ENCODE assay signal across 9 mouse cellular contexts in genomic region chr19:4810309-4810708, GRCm38 (mm10). TPM values are rescaled to one million over a fixed set of nuclear protein-coding genes. Genes with fewer than 3 reads are reported as not detected.
DNase-seq lines count a peak whose midpoint lies in the region; ATAC-seq and TF ChIP-seq lines count a peak whose summit lies in the region.
"Had no signal": no experiment of that assay in that cellular context is flagged by ENCODE, and none has a peak within 500 bp of the region (broad histone marks: within the 10 kb centered on the region; RNA-seq: fewer than 3 reads in every experiment).

No protein-coding gene starts in this region.

- ATAC-seq in heart, postnatal 0 days (ENCODE audit: insufficient read depth, low read depth), result no peak
- ATAC-seq in midbrain, embryonic 12.5 days (ENCODE audit: low FRiP score, low read depth), result no peak

- TF ChIP-seq CTCF in heart, postnatal 0 days (IDR thresholded peaks at IDR 0.05; ENCODE audit: low read depth), result no peak
- no peak for TF ChIP-seq CTCF in MEL (IDR thresholded peaks at IDR 0.05 in 2 of 3, conservative IDR thresholded peaks at IDR 0.05 in 1 of 3; ENCODE audit: control insufficient read depth in 1 of 3, insufficient read depth in 1 of 3, low read depth in 2 of 3, low read length in 3 of 3, poor library complexity in 1 of 3, severe bottlenecking in 1 of 3)

- no peak for DNase-seq in heart, postnatal 0 days (ENCODE audit: low spot score)
- DNase-seq in heart, adult 8-10 months (ENCODE audit: low spot score), result no peak
- peak; percentile 32 for DNase-seq in MEL (ENCODE audit: low read depth, low spot score)
- DNase-seq in hindbrain, embryonic 10.5 days (ENCODE audit: low spot score), result no peak
- DNase-seq in right cerebral cortex, postnatal 36 days (ENCODE audit: low spot score in 2 of 2), result no peak
- no peak for DNase-seq in adrenal gland, adult 8-10 months
- DNase-seq in thymus, adult 18-20 months, result no peak

- H3K27ac ChIP-seq in heart, postnatal 0 days (ENCODE audit: low read depth), result peak overlapping the region; percentile 93
- H3K27ac ChIP-seq in MEL (ENCODE audit: control insufficient read depth, low read depth, low read length), result no peak overlapping the region
- peak overlapping the region; percentile 95 for H3K27ac ChIP-seq in hindbrain, embryonic 10.5 days
- peak overlapping the region; percentile 91; the same call in 1 of the 2 replicates for H3K27ac ChIP-seq in midbrain, embryonic 12.5 days (replicated peaks)

- no peaks in the 10 kb centered on the region for H3K9me3 ChIP-seq in heart, postnatal 0 days (replicated peaks; ENCODE audit: control insufficient read depth, low read length)
- no peaks in the 10 kb centered on the region for H3K9me3 ChIP-seq in MEL (replicated peaks; ENCODE audit: insufficient read depth, low read length)
- no peaks in the 10 kb centered on the region; the same call in 1 of the 2 replicates for H3K9me3 ChIP-seq in hindbrain, embryonic 10.5 days
- H3K9me3 ChIP-seq in midbrain, embryonic 12.5 days, result no peaks in the 10 kb centered on the region

- no peaks in the 10 kb centered on the region for H3K36me3 ChIP-seq in heart, postnatal 0 days (replicated peaks; ENCODE audit: control insufficient read depth, insufficient read depth, low read length)
- peaks cover 5 to 35% of the 10 kb centered on the region in 2 experiments for H3K36me3 ChIP-seq in MEL (ENCODE audit: control insufficient read depth in 1 of 2, insufficient read depth in 2 of 2, low read length in 2 of 2)
- peaks cover 12% of the 10 kb centered on the region for H3K36me3 ChIP-seq in hindbrain, embryonic 10.5 days
- H3K36me3 ChIP-seq in midbrain, embryonic 12.5 days, result no peaks in the 10 kb centered on the region

- peak overlapping the region; percentile 77 for H3K4me3 ChIP-seq in heart, postnatal 0 days (ENCODE audit: low read depth, low read length)
- H3K4me3 ChIP-seq in MEL (ENCODE audit: control insufficient read depth in 1 of 2, insufficient read depth in 1 of 2, low read depth in 2 of 2, low read length in 2 of 2), result peak overlapping the region; percentile 67 to 68
- peak overlapping the region; percentile 71 for H3K4me3 ChIP-seq in hindbrain, embryonic 10.5 days
- H3K4me3 ChIP-seq in midbrain, embryonic 12.5 days, result peak overlapping the region; percentile 87

- H3K4me1 ChIP-seq in heart, postnatal 0 days (ENCODE audit: control insufficient read depth, insufficient read depth), result peaks cover 18% of the 10 kb centered on the region
- peaks cover 0 to 4% of the 10 kb centered on the region in 2 experiments; a peak in 3 of 4 replicates for H3K4me1 ChIP-seq in MEL (ENCODE audit: control insufficient read depth in 1 of 2, insufficient read depth in 2 of 2, low read length in 2 of 2)
- H3K4me1 ChIP-seq in hindbrain, embryonic 10.5 days (replicated peaks), result peaks cover 27% of the 10 kb centered on the region
- peaks cover 22% of the 10 kb centered on the region for H3K4me1 ChIP-seq in midbrain, embryonic 12.5 days

- no peaks in the 10 kb centered on the region for H3K27me3 ChIP-seq in heart, postnatal 0 days (ENCODE audit: control insufficient read depth, insufficient read depth, low read length)
- H3K27me3 ChIP-seq in MEL (ENCODE audit: control insufficient read depth in 1 of 2, insufficient read depth in 2 of 2, low read length in 2 of 2), result no peaks in the 10 kb centered on the region
- no peaks in the 10 kb centered on the region for H3K27me3 ChIP-seq in hindbrain, embryonic 10.5 days (ENCODE audit: insufficient read depth, poor library complexity, severe bottlenecking)
- no peaks in the 10 kb centered on the region for H3K27me3 ChIP-seq in midbrain, embryonic 12.5 days

- H3K9ac ChIP-seq in heart, postnatal 0 days (replicated peaks; ENCODE audit: low read depth, low read length), result peak overlapping the region; percentile 70
- H3K9ac ChIP-seq in MEL (ENCODE audit: control insufficient read depth, low read depth, low read length, poor library complexity, severe bottlenecking), result peak overlapping the region; percentile 88
- H3K9ac ChIP-seq in midbrain, embryonic 12.5 days (replicated peaks), result peak overlapping the region; percentile 83

- TF ChIP-seq EP300 in heart, postnatal 0 days (IDR thresholded peaks at IDR 0.05; ENCODE audit: low read depth), result no peak
- no peak for TF ChIP-seq EP300 in MEL (IDR thresholded peaks at IDR 0.05; ENCODE audit: low read depth in 1 of 2, low read length in 2 of 2)

- H3K79me2 ChIP-seq in MEL (ENCODE audit: control insufficient read depth, insufficient read depth, low read length, poor library complexity), result peaks cover 63% of the 10 kb centered on the region

- TF ChIP-seq POLR2A in MEL (IDR thresholded peaks at IDR 0.05; ENCODE audit: control insufficient read depth in 1 of 2, insufficient read depth in 1 of 2, low read depth in 1 of 2, low read length in 2 of 2, poor library complexity in 1 of 2), result no peak

- no peak for TF ChIP-seq RAD21 in MEL (IDR thresholded peaks at IDR 0.05; ENCODE audit: low read depth, low read length)

- under 1% methylated on average over 14 of the region's 14 CpGs for WGBS in heart, postnatal 0 days
- under 1% methylated on average over 14 of the region's 14 CpGs for WGBS in hindbrain, embryonic 10.5 days
- WGBS in midbrain, embryonic 12.5 days, result 0% methylated on average over 14 of the region's 14 CpGs

- peak overlapping the region; percentile 99 for H3K4me2 ChIP-seq in heart, postnatal 0 days (ENCODE audit: low read depth, low read length)
- H3K4me2 ChIP-seq in midbrain, embryonic 12.5 days (replicated peaks), result peak overlapping the region; percentile 95

TF ChIP-seq in MEL, 35 proteins besides CTCF, POLR2A, EP300 and RAD21:
- TF ChIP-seq ZNF384 (IDR thresholded peaks at IDR 0.05; ENCODE audit: low read depth, low read length) (no peak), CHD1 (IDR thresholded peaks at IDR 0.05; ENCODE audit: low read depth, low read length) (peak; percentile 66; the same call in 1 of the 2 replicates), MYB (IDR thresholded peaks at IDR 0.05; ENCODE audit: low read depth, low read length) (no peak)

RNA-seq across cellular contexts. Expression of gene Gm21992, which starts 1.1 kb away (rescaled TPM):
- 3.7 and 12.4 TPM in 2 replicates for total RNA-seq in heart, postnatal 0 days (2014; rRNA removed; ENCODE audit: low replicate concordance)
- 17.6 and 21.6 TPM in 2 replicates for polyA plus RNA-seq in heart, postnatal 0 days (2015; fragmentation: Nextera tagmentation; extraction: Ambion mirVana)
- 10 to 100 TPM; 10.8 to 23.0 (median 16.2) TPM for total RNA-seq in heart, adult 8-10 months (2022)
- 10.6 and 10.8 TPM in 2 replicates for total RNA-seq in MEL (2012; rRNA removed)
- polyA plus RNA-seq in MEL (2012; ENCODE audit: insufficient read depth in 1 of 2, insufficient read length in 2 of 2, low read depth in 1 of 2, low replicate concordance in 2 of 2, missing spikeins in 1 of 2), result 10 to 100 TPM in 1 of 2 experiments, not detected in 1; 21.9 TPM
- polyA plus RNA-seq in hindbrain, embryonic 10.5 days (2016; fragmentation: Nextera tagmentation; extraction: Ambion mirVana), result 26.7 and 30.0 TPM in 2 replicates
- 47.3 and 50.1 TPM in 2 replicates for polyA plus RNA-seq in midbrain, embryonic 12.5 days (2016; fragmentation: Nextera tagmentation; extraction: Ambion mirVana)
- total RNA-seq in adrenal gland, adult 8-10 months (2022), result 10 to 100 TPM; 20.7 to 31.8 (median 24.4) TPM

RNA-seq across cellular contexts. Expression of gene Rbm14, which starts 1.1 kb away (rescaled TPM):
- total RNA-seq in heart, postnatal 0 days (2014; rRNA removed; ENCODE audit: low replicate concordance), result 25.3 and 28.1 TPM in 2 replicates
- polyA plus RNA-seq in heart, postnatal 0 days (2015; fragmentation: Nextera tagmentation; extraction: Ambion mirVana), result 21.2 and 24.9 TPM in 2 replicates
- 10 to 100 TPM; 16.4 to 23.3 (median 17.3) TPM for total RNA-seq in heart, adult 8-10 months (2022)
- total RNA-seq in MEL (2012; rRNA removed), result 44.7 and 49.0 TPM in 2 replicates
- polyA plus RNA-seq in MEL (2012; ENCODE audit: insufficient read depth in 1 of 2, insufficient read length in 2 of 2, low read depth in 1 of 2, low replicate concordance in 2 of 2, missing spikeins in 1 of 2), result 10 to 100 TPM in 1 of 2 experiments, not detected in 1; 82.3 TPM
- 126 and 130 TPM in 2 replicates for polyA plus RNA-seq in hindbrain, embryonic 10.5 days (2016; fragmentation: Nextera tagmentation; extraction: Ambion mirVana)
- polyA plus RNA-seq in midbrain, embryonic 12.5 days (2016; fragmentation: Nextera tagmentation; extraction: Ambion mirVana), result 108 and 111 TPM in 2 replicates
- total RNA-seq in adrenal gland, adult 8-10 months (2022), result 10 to 100 TPM; 43.7 to 64.6 (median 53.9) TPM

RNA-seq across cellular contexts. Expression of gene Rbm4, which starts 16.6 kb away (rescaled TPM):
- total RNA-seq in heart, postnatal 0 days (2014; rRNA removed; ENCODE audit: low replicate concordance), result 63.4 and 75.1 TPM in 2 replicates
- 40.8 and 43.9 TPM in 2 replicates for polyA plus RNA-seq in heart, postnatal 0 days (2015; fragmentation: Nextera tagmentation; extraction: Ambion mirVana)
- total RNA-seq in heart, adult 8-10 months (2022), result 10 to 100 TPM; 38.2 to 44.5 (median 43.4) TPM
- total RNA-seq in MEL (2012; rRNA removed), result 51.6 and 57.1 TPM in 2 replicates
- 10 to 100 TPM in 1 of 2 experiments, not detected in 1; 31.4 TPM for polyA plus RNA-seq in MEL (2012; ENCODE audit: insufficient read depth in 1 of 2, insufficient read length in 2 of 2, low read depth in 1 of 2, low replicate concordance in 2 of 2, missing spikeins in 1 of 2)
- polyA plus RNA-seq in hindbrain, embryonic 10.5 days (2016; fragmentation: Nextera tagmentation; extraction: Ambion mirVana), result 104 and 106 TPM in 2 replicates
- 86.0 and 94.7 TPM in 2 replicates for polyA plus RNA-seq in midbrain, embryonic 12.5 days (2016; fragmentation: Nextera tagmentation; extraction: Ambion mirVana)
- 10 to 100 TPM; 54.0 to 83.2 (median 62.0) TPM for total RNA-seq in adrenal gland, adult 8-10 months (2022)

RNA-seq across cellular contexts. Expression of gene Ccs, which starts 28.8 kb away (rescaled TPM):
- 23.2 and 58.6 TPM in 2 replicates for total RNA-seq in heart, postnatal 0 days (2014; rRNA removed; ENCODE audit: low replicate concordance)
- polyA plus RNA-seq in heart, postnatal 0 days (2015; fragmentation: Nextera tagmentation; extraction: Ambion mirVana), result 41.8 and 42.1 TPM in 2 replicates
- 10 to 100 TPM; 22.2 to 32.1 (median 28.6) TPM for total RNA-seq in heart, adult 8-10 months (2022)
- total RNA-seq in MEL (2012; rRNA removed), result 43.3 and 48.3 TPM in 2 replicates
- 10 to 100 TPM in 1 of 2 experiments, not detected in 1; 56.6 TPM for polyA plus RNA-seq in MEL (2012; ENCODE audit: insufficient read depth in 1 of 2, insufficient read length in 2 of 2, low read depth in 1 of 2, low replicate concordance in 2 of 2, missing spikeins in 1 of 2)
- polyA plus RNA-seq in hindbrain, embryonic 10.5 days (2016; fragmentation: Nextera tagmentation; extraction: Ambion mirVana), result 46.9 and 49.6 TPM in 2 replicates
- 34.1 and 38.1 TPM in 2 replicates for polyA plus RNA-seq in midbrain, embryonic 12.5 days (2016; fragmentation: Nextera tagmentation; extraction: Ambion mirVana)
- 100 to 1,000 TPM; 101 to 198 (median 175) TPM for total RNA-seq in adrenal gland, adult 8-10 months (2022)

RNA-seq across cellular contexts. Expression of gene Ccdc87, which starts 28.9 kb away (rescaled TPM):
- not detected in 2 replicates for total RNA-seq in heart, postnatal 0 days (2014; rRNA removed; ENCODE audit: low replicate concordance)
- polyA plus RNA-seq in heart, postnatal 0 days (2015; fragmentation: Nextera tagmentation; extraction: Ambion mirVana), result 0.08 and 0.10 TPM in 2 replicates
- total RNA-seq in heart, adult 8-10 months (2022), result under 1 TPM in 2 of 4 experiments, not detected in 2; 0.09 to 0.14 TPM
- 0.04 TPM in 1 of 2 replicates, not detected in the other for total RNA-seq in MEL (2012; rRNA removed)
- under 1 TPM in 1 of 2 experiments, not detected in 1; 0.06 TPM for polyA plus RNA-seq in MEL (2012; ENCODE audit: insufficient read depth in 1 of 2, insufficient read length in 2 of 2, low read depth in 1 of 2, low replicate concordance in 2 of 2, missing spikeins in 1 of 2)
- 0.11 and 0.33 TPM in 2 replicates for polyA plus RNA-seq in hindbrain, embryonic 10.5 days (2016; fragmentation: Nextera tagmentation; extraction: Ambion mirVana)
- polyA plus RNA-seq in midbrain, embryonic 12.5 days (2016; fragmentation: Nextera tagmentation; extraction: Ambion mirVana), result 0.15 TPM in 1 of 2 replicates, not detected in the other
- total RNA-seq in adrenal gland, adult 8-10 months (2022), result under 1 TPM; 0.15 to 0.59 (median 0.29) TPM
- polyA plus RNA-seq: inflammation-experienced regulatory T-cells, adult 6 months had no signal
